Mouse (Mus musculus) embryonic fibroblast, embryonic 13.5 days (primary cell): Measurements from ENCODE around the gene Sept9.

Source experiments
- CTCF ChIP-seq: IDR thresholded peaks from 2 replicates; pipeline ENCODE4 v1.5.1; 2011; ENCODE audit warnings: mild to moderate bottlenecking, control low read depth, low read length, moderate library complexity, borderline replicate concordance; ENCODE audit not compliant: insufficient read depth
- POLR2A ChIP-seq: IDR thresholded peaks from 2 replicates; pipeline ENCODE4 v1.6.1; 2011; ENCODE audit warnings: low read depth, mild to moderate bottlenecking, control low read depth, low read length, moderate library complexity

- no peak for TF ChIP-seq POLR2A
- no peak for TF ChIP-seq CTCF
Observed at GRCm38 (mm10) chr11:117326867-117327600, 127.6 kb downstream of the Sept9 start.
